Mouse (Mus musculus) limb, embryonic 11.5 days (tissue): ENCODE measurements around the gene Relb. TPM values are rescaled to one million over a fixed set of nuclear protein-coding genes. Genes with fewer than 3 reads are reported as not detected.
"Not testable (repeated sequence)": the region's sequence is repeated elsewhere in the genome, so short reads cannot be mapped to it uniquely, and the experiment has no call there.

Experiments used
- ATAC-seq: fragments of 200-750 bp; cut with Nextera tagmentation; 2 replicates; pipeline ENCODE4 v1.8.0; 2017; ENCODE audit warnings: low read depth; ENCODE audit not compliant: insufficient number of reproducible peaks, low FRiP score, low TSS enrichment
- DNase-seq: peaks from one replicate; pipeline ENCODE4 v3.0.0-alpha.2; 2015; ENCODE audit warnings: low spot score
- H3K27ac ChIP-seq: fragments of 300-500 bp; sonication (generic); replicated peaks from 2 replicates; pipeline ENCODE4 v1.5.1; 2014; ENCODE audit warnings: low read depth, mild to moderate bottlenecking, low read length
- H3K27me3 ChIP-seq: fragments of 300-500 bp; sonication (generic); 2 replicates; pipeline ENCODE4 v1.6.1; 2014; ENCODE audit warnings: mild to moderate bottlenecking, low read length, mixed read lengths; ENCODE audit not compliant: control insufficient read depth, insufficient read depth
- H3K36me3 ChIP-seq: fragments of 300-500 bp; sonication (generic); 2 replicates; pipeline ENCODE4 v1.6.1; 2014; ENCODE audit warnings: mild to moderate bottlenecking, low read length, moderate library complexity, mixed read lengths; ENCODE audit not compliant: control insufficient read depth, insufficient read depth
- H3K4me1 ChIP-seq: fragments of 300-500 bp; sonication (generic); 2 replicates; pipeline ENCODE4 v1.6.1; 2014; ENCODE audit warnings: low read length, mixed read lengths; ENCODE audit not compliant: control insufficient read depth, insufficient read depth
- H3K4me2 ChIP-seq: fragments of 300-500 bp; sonication (generic); 2 replicates; pipeline ENCODE4 v1.6.1; 2014; ENCODE audit warnings: low read depth, mild to moderate bottlenecking, moderate library complexity; ENCODE audit not compliant: severe bottlenecking
- H3K4me3 ChIP-seq: fragments of 300-500 bp; sonication (generic); 2 replicates; pipeline ENCODE4 v1.5.1; 2014; ENCODE audit warnings: low read depth, low read length
- H3K9ac ChIP-seq: fragments of 300-500 bp; sonication (generic); 2 replicates; pipeline ENCODE4 v1.6.1; 2014; ENCODE audit warnings: mild to moderate bottlenecking, low read length
- H3K9me3 ChIP-seq: fragments of 300-500 bp; sonication (generic); 2 replicates; pipeline ENCODE4 v1.6.1; 2016; ENCODE audit warnings: low read length; ENCODE audit not compliant: control insufficient read depth
- WGBS: fragments of 180-500 bp; shearing (Covaris S2); extraction: QIAGEN DNeasy Blood & Tissue Kit; methylation state at CpG from one replicate; pipeline ENCODE4 v1.1.7; 2014; 5-methylcytosine and 5-hydroxymethylcytosine counted together
- polyA plus RNA-seq: library from polyadenylated mRNA; unstranded; fragments of >200 nt; fragmentation: Nextera tagmentation; extraction: Ambion mirVana; gene quantifications from 2 replicates; pipeline ENCODE4 v1.2.1, GENCODE M21; 2014

The Relb gene
- polyA plus RNA-seq, 1 experiment from 2014 or later: 5.3 TPM

DNA sequence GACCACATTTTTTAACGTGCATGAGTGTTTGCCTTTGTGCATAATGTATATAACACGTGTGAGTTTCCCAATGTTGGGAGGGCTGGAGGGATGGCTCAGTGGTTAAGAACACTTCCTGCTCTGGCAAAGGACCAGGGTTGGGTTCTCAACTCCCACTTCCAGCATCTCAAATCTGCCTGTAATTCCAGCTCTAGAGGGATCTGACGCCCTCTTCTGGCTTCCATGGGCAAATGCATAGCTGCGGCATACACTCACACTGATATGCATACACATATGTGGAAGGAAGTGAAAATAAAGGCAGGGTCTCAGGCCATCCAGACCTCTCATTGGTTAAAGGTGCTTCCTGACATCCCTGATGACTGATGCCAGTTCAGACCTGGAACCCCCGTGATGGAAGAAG lies 21.9 kb downstream of the Relb start:
- H3K27me3 ChIP-seq: no peaks in the 10 kb centered on the region
- no peak overlapping the region for H3K9ac ChIP-seq
- H3K4me3 ChIP-seq: no peak overlapping the region
- H3K27ac ChIP-seq: no peak overlapping the region
- H3K4me2 ChIP-seq: no peak overlapping the region
- H3K4me1 ChIP-seq: peaks cover 11% of the 10 kb centered on the region
- DNase-seq (no peak), ATAC-seq (no peak)
- no peaks in the 10 kb centered on the region; the same call in 1 of the 2 replicates for H3K36me3 ChIP-seq
- no peaks in the 10 kb centered on the region for H3K9me3 ChIP-seq
- WGBS: 84% methylated on average over 5 of the region's 5 CpGs

DNA sequence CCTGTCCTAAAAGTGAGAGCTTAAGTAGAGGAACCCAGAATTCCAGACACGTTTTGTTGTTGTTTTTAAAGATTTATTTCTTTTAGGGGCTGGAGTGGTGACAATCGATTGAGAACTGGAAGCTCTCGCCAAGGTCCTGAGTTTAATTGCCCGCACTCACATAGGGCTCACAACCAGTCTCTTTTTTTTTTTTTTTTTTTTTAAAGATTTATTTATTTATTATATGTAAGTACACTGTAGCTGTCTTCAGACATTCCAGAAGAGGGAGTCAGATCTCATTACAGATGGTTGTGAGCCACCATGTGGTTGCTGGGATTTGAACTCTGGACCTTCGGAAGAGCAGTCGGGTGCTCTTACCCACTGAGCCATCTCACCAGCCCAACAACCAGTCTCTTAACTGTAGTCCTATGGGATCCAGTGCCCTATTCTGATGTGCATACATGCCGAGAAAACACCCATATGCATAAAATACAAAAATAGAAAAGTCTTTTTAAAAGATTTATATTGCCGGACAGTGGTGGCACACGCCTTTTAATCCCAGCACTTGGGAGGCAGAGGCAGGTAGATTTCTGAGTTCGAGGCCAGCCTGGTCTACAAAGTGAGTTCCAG lies 24.5 kb downstream of the Relb start:
- Histone ChIP-seq H3K4me2 (peak overlapping the region; percentile 84), H3K4me3 (peak overlapping the region; percentile 94), H3K4me1 (peaks cover 11% of the 10 kb centered on the region)
- ATAC-seq: peak; percentile 18
- 59% methylated on average over 10 of the region's 10 CpGs for WGBS
- not testable (repeated sequence) for H3K9ac ChIP-seq, DNase-seq, H3K27ac ChIP-seq, H3K9me3 ChIP-seq, H3K27me3 ChIP-seq, H3K36me3 ChIP-seq

DNA sequence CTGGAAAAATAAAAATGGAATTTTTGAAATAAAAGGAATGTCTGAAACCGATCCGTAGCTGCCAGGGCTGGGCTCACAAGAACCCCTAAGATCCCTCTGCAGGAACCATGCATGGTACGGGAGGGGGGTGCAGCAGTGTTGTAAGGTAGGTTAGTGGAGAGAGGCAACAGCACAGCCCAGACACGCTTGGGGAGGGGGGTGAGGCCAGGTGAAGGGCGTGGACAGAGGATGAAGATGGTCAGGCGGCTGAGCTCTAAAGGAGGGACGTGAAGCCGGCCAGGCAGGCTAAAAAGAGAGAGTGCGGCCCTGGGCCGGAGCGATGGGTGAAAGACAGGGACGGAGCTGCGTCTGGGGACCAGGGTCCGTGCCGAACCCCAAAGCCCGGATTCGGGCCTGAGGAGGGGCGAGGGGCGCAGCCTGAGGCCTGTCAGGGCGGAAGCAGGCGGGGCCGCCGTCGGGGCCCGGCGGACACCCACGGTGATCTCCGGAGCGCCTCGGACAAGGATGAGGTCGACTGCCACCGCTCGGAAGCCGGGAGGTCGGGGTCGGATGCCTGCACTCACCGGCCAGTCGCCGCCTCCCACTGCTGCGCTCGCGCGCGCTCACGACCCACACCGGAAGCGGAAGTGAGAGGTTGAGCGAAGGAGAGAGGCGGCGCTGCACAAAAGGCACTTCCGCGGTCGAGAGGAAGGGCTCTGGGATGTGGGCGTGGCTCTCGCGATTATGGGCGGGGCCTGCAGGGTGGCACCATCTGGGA lies 25.2 kb downstream of the Relb start, which contains the start of gene Clasrp:
Gene Clasrp, minus strand, starts transcription at position 638 of the 757 bp plus-strand sequence.
- 1% methylated on average over 57 of the region's 57 CpGs for WGBS
- ATAC-seq (peak; percentile 88), DNase-seq (peak; percentile 98)

DNA sequence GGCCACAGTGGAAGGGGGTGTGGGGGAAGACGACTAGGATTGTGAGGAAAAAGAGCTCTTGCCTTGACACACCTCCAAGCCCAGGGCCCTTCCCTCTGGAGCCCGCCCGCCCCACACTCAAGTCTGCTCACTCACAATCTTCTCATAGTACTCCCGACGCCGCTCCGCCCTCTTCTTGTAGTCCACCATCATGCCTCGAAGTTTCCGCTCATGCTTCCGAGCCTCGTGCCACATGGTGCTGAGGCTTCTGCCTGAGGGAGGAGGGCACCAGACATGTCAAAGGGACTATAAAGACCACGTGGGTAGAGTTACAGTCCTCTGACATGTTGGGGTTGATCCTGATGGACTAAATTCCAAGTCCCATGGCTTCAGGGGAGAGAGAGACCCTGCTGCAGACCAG lies 26.2 kb downstream of the Relb start:
- Histone ChIP-seq H3K27me3 (no peaks in the 10 kb centered on the region), H3K36me3 (peaks cover 18% of the 10 kb centered on the region; the same call in 1 of the 2 replicates), H3K9ac (no peak overlapping the region), H3K9me3 (no peaks in the 10 kb centered on the region), H3K27ac (no peak overlapping the region), H3K4me2 (peak overlapping the region; percentile 84), H3K4me1 (peaks cover 11% of the 10 kb centered on the region), H3K4me3 (peak overlapping the region; percentile 94; the same call in 1 of the 2 replicates)
- no peak for DNase-seq
- 85% methylated on average over 12 of the region's 12 CpGs for WGBS
- ATAC-seq: no peak

More for the DNA sequence above, 25.2 kb downstream of the Relb start, which contains the start of gene Clasrp:
- peak within 1 kb of the TSS; percentile 92 for H3K9ac ChIP-seq
- H3K27ac ChIP-seq: peak within 1 kb of the TSS; percentile 64; the same call in 1 of the 2 replicates
- H3K36me3 ChIP-seq: peaks cover 10% of the 10 kb centered on the region; the same call in 1 of the 2 replicates
- peaks cover 11% of the 10 kb centered on the region for H3K4me1 ChIP-seq
- peak within 1 kb of the TSS; percentile 84 for H3K4me2 ChIP-seq
- H3K27me3 ChIP-seq: no peaks in the 10 kb centered on the region
- no peaks in the 10 kb centered on the region for H3K9me3 ChIP-seq
- H3K4me3 ChIP-seq: peak within 1 kb of the TSS; percentile 94

DNA sequence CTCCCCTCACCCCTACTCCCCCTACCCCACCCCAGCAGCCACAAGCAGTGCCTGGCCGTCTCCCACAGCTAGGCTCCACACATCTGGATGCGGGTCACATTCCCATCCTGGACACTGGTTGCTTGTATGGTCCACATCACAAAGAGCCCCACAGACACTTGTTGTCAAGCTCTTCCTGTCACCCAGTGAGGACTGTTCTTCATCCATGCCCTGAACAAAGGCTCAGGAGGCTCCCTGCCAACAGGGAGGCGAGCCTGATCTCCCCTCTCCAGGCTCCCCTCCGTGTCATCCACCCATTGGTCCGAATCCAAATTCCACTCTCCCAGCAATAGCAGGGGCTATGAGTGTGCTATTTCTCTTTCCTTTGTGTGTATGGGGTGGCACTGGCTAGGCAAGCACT lies 28.7 kb downstream of the Relb start:
- Histone ChIP-seq H3K36me3 (peaks cover 23% of the 10 kb centered on the region), H3K4me3 (no peak overlapping the region), H3K27me3 (no peaks in the 10 kb centered on the region), H3K27ac (no peak overlapping the region), H3K4me2 (no peak overlapping the region), H3K4me1 (peaks cover 11% of the 10 kb centered on the region), H3K9me3 (no peaks in the 10 kb centered on the region), H3K9ac (no peak overlapping the region)
- DNase-seq: no peak
- WGBS: 85% methylated on average over 5 of the region's 5 CpGs
- ATAC-seq: no peak

DNA sequence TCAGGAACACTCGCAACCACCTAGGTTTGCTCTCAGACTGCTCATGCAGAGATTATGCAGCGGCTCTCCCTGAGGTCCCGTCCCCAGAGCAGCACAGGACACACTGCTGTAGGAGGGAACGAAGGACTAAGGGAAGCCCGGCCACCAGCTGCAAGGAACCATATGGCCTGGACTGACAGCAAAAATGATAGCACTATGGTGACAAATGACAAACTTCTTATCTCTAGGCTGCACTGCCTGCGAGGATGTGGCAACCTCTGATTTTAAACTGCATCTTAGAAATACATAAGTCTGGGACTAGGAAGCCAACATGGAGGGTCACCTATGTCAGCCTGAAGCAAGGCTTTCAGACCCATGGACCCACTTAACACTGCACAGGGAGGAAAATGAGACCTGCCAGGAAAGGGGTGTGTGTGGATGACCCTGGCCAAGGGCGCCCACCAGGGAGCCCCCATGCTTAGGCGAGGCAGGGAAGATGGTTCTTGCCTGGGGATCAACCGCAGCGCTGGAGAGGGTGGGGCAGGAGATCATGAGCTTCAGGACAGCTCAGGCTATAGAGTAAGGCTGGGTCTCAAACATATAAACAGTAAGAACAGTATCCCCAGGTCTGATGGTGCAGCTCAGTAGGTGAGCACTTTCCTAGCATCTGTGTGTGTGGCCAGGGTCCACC lies 36.0 kb downstream of the Relb start:
- 84% methylated on average over 10 of the region's 10 CpGs for WGBS
- H3K36me3 ChIP-seq: peaks cover 43% of the 10 kb centered on the region

DNA sequence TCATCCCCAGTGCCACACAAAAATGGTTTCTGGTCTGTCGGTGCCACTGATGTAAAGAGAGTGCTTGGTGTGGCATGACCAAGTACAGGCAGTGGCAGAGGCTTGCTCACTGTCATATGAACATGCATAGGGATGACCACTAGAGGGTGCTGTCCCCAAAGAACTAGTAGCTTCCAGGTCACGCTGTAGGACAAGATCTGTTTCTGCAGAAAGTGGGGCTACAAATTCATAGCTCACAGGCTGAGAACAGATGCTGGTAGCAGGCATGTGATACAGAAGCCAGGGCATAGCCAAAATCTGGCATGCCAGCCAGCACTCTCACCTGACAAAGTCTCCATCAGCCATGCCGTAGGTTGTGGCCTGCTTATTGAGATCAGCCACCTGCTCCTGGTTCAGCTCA lies 39.3 kb downstream of the Relb start:
- H3K27ac ChIP-seq: no peak overlapping the region
- no peaks in the 10 kb centered on the region for H3K9me3 ChIP-seq
- H3K36me3 ChIP-seq: peaks cover 53% of the 10 kb centered on the region
- H3K4me1 ChIP-seq: no peaks in the 10 kb centered on the region
- no peaks in the 10 kb centered on the region for H3K27me3 ChIP-seq
- peak; percentile 18; the same call in 1 of the 2 replicates for ATAC-seq
- DNase-seq: peak; percentile 73
- no peak overlapping the region for H3K4me3 ChIP-seq
- H3K4me2 ChIP-seq: no peak overlapping the region
- no peak overlapping the region for H3K9ac ChIP-seq
- 66% methylated on average over 3 of the region's 3 CpGs for WGBS

More for the DNA sequence above, 36.0 kb downstream of the Relb start:
- ATAC-seq (no peak), DNase-seq (no peak)
- Histone ChIP-seq H3K4me3 (no peak overlapping the region), H3K27ac (no peak overlapping the region), H3K27me3 (no peaks in the 10 kb centered on the region), H3K4me2 (no peak overlapping the region), H3K9ac (no peak overlapping the region), H3K4me1 (no peaks in the 10 kb centered on the region), H3K9me3 (no peaks in the 10 kb centered on the region)

DNA sequence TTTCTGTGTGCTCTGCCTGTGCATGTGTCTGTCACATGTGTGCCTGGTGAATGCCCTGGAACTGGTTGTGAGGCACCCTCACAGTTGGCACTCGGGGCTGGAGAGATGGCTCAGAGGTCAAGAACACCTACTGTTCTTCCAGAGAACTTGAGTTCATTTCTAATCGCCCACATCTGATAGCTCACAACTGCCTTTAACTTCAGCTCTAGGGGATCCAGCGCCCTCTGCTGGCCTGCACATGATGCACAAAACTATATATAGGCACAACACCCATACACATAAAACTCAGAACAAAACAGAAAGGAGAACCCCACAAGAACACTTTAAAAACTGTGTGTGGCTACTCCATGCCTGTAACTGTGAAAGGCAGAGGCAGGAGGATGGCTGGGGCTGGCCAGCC lies 40.0 kb downstream of the Relb start:
- ATAC-seq (no peak), DNase-seq (peak; percentile 74)
- Histone ChIP-seq H3K27ac (no peak overlapping the region), H3K27me3 (no peaks in the 10 kb centered on the region), H3K4me1 (no peaks in the 10 kb centered on the region), H3K36me3 (peaks cover 58% of the 10 kb centered on the region), H3K4me3 (no peak overlapping the region), H3K9me3 (no peaks in the 10 kb centered on the region), H3K4me2 (no peak overlapping the region), H3K9ac (no peak overlapping the region)
- 51% methylated on average over 3 of the region's 3 CpGs for WGBS
